In the genomic region with DNA sequence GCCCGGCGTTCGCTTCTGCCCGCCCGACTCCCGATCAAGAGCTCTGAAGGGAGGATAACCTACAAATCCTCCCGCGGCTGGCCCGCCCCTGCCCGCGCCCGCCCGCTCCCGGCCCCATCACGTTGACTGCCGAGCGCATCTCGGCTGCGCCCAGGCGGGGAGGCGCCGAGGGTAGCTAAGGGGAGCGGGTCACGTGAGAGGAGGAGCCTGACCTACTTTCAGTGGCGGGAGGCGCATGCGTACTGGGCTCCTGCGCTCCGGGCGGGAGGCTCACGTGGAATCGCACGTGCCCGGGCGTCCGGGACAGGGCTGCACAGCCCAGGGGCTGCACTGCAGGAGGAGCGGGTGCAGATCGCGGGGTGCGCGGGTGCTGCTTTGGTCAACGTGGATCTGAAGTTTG, we compare ENCODE assay signal across 8 mouse cellular contexts. TPM values are rescaled to one million over a fixed set of nuclear protein-coding genes. Genes with fewer than 3 reads are reported as not detected.
DNase-seq lines count a peak whose midpoint lies in the region; ATAC-seq and TF ChIP-seq lines count a peak whose summit lies in the region.

No protein-coding gene starts in this region.

- peak overlapping the region; percentile 65 for H3K4me2 ChIP-seq in hindbrain, embryonic 15.5 days

- in situ Hi-C loops in Patski (cut with MboI; ENCODE audit: low pct_unique_long_range_greater_than_20kb) = no loop called here

- H3K4me3 ChIP-seq in hindbrain, embryonic 15.5 days = peak overlapping the region; percentile 35

- WGBS in hindbrain, embryonic 15.5 days = under 1% methylated on average over 42 of the region's 42 CpGs

- H3K9ac ChIP-seq in hindbrain, embryonic 15.5 days = peak overlapping the region; percentile 2; the same call in 1 of the 2 replicates

- POLR2A ChIA-PET in Patski (lab: Charles Lee) = no interaction called here

- CTCF ChIA-PET in Patski (lab: Charles Lee) = interaction anchor here (1.1 to 1.2 kb wide), 2 partner anchors 15 to 22 kb away, joined by 3 read pairs; no protein-coding TSS in a partner anchor

- no peak overlapping the region for H3K27ac ChIP-seq in hindbrain, embryonic 15.5 days (replicated peaks)

- peaks cover 34% of the 10 kb centered on the region for H3K27me3 ChIP-seq in Patski
- 0 out of 2 replicates have a peak, but pooled peaks cover 7% of the 10 kb centered on the region for H3K27me3 ChIP-seq in hindbrain, embryonic 15.5 days

- peak; percentile 42 for DNase-seq in Patski (ENCODE audit: low read depth, low spot score)
- peak; percentile 100 for DNase-seq in cerebellum, postnatal 25 days
- peak; percentile 98 to 99 for DNase-seq in frontal cortex, postnatal 36 days (ENCODE audit: low spot score in 2 of 2)
- DNase-seq in layer of hippocampus, postnatal 36 days = peak; percentile 98 to 99
- peak; percentile 97 for DNase-seq in lung, postnatal 25 days (ENCODE audit: low spot score)
- DNase-seq in retina, postnatal 7 days (ENCODE audit: low read depth, low spot score) = peak; percentile 95
- DNase-seq in urinary bladder, adult 18-20 months (ENCODE audit: low spot score in 2 of 2) = peak; percentile 89 to 95

- no peaks in the 10 kb centered on the region for H3K36me3 ChIP-seq in hindbrain, embryonic 15.5 days

- H3K4me1 ChIP-seq in hindbrain, embryonic 15.5 days (replicated peaks) = peaks cover 12% of the 10 kb centered on the region

- peak; percentile 98 for ATAC-seq in Patski
- peak; percentile 99 for ATAC-seq in hindbrain, embryonic 15.5 days (ENCODE audit: low FRiP score, low read depth)

- no peaks in the 10 kb centered on the region for H3K9me3 ChIP-seq in hindbrain, embryonic 15.5 days

- TF ChIP-seq CTCF in Patski (IDR thresholded peaks at IDR 0.05) = no peak

RNA-seq across cellular contexts. Expression of a gene that starts 27.2 kb away (rescaled TPM):
- polyA plus RNA-seq in Patski (2021) = 0.22 TPM
- 5.2 and 6.3 TPM in 2 replicates for polyA plus RNA-seq in hindbrain, embryonic 15.5 days (2015; fragmentation: Nextera tagmentation; extraction: Ambion mirVana)
- 10 to 100 TPM; 81.2 to 96.8 TPM for total RNA-seq in layer of hippocampus, postnatal 36 days (2021)

Comparison
In these comparisons a context has a peak if more than half of its experiments do, and no peak if none do; other contexts are left out.
1. DNase-seq: peak in every context shown above with its lines; median percentile 100 in cerebellum, postnatal 25 days; 98 in frontal cortex, postnatal 36 days; 98 in layer of hippocampus, postnatal 36 days; 97 in lung, postnatal 25 days; 95 in retina, postnatal 7 days; 92 in urinary bladder, adult 18-20 months; 42 in Patski.